In genomic region chr6:143980131-143980530, GRCm38 (mm10) we compare ENCODE assay signal across 19 mouse cellular contexts.
DNase-seq lines count a peak whose midpoint lies in the region; ATAC-seq and TF ChIP-seq lines count a peak whose summit lies in the region.
"Had no signal": no experiment of that assay in that cellular context is flagged by ENCODE, and none has a peak within 500 bp of the region (broad histone marks: within the 10 kb centered on the region; RNA-seq: fewer than 3 reads in every experiment).

No protein-coding gene starts in this region.

- no peaks in the 10 kb centered on the region for H3K36me3 ChIP-seq in forebrain, embryonic 16.5 days (ENCODE audit: control insufficient read depth, insufficient read depth)
- no peaks in the 10 kb centered on the region for H3K36me3 ChIP-seq in forebrain, embryonic 12.5 days (replicated peaks)
- H3K36me3 ChIP-seq: embryonic facial prominence, embryonic 13.5 days; heart, embryonic 12.5 days; hindbrain, embryonic 10.5 days; intestine, embryonic 15.5 days had no signal

- H3K9ac ChIP-seq in forebrain, embryonic 16.5 days (replicated peaks; ENCODE audit: low read depth, low read length) = no peak overlapping the region
- no peak overlapping the region for H3K9ac ChIP-seq in forebrain, embryonic 12.5 days
- H3K9ac ChIP-seq: embryonic facial prominence, embryonic 13.5 days; heart, embryonic 12.5 days; hindbrain, embryonic 14.5 days; intestine, embryonic 15.5 days had no signal

- H3K4me1 ChIP-seq in forebrain, embryonic 16.5 days (replicated peaks; ENCODE audit: control insufficient read depth, insufficient read depth, low read length) = peaks cover 11% of the 10 kb centered on the region; the same call in 1 of the 2 replicates
- H3K4me1 ChIP-seq in forebrain, embryonic 12.5 days = no peaks in the 10 kb centered on the region
- H3K4me1 ChIP-seq in cortical plate, adult 2 months (ENCODE audit: control insufficient read depth, insufficient read depth, low read length) = peaks cover 6% of the 10 kb centered on the region; the same call in 1 of the 2 replicates
- H3K4me1 ChIP-seq: embryonic facial prominence, embryonic 13.5 days; heart, embryonic 12.5 days; hindbrain, embryonic 10.5 days; intestine, embryonic 15.5 days had no signal

- H3K9me3 ChIP-seq in forebrain, embryonic 16.5 days (ENCODE audit: control insufficient read depth, low read length) = no peaks in the 10 kb centered on the region
- no peaks in the 10 kb centered on the region for H3K9me3 ChIP-seq in forebrain, embryonic 12.5 days
- H3K9me3 ChIP-seq: embryonic facial prominence, embryonic 13.5 days; heart, embryonic 12.5 days; hindbrain, embryonic 10.5 days; intestine, embryonic 15.5 days had no signal

- no peak for TF ChIP-seq CTCF in layer of hippocampus, adult 2 months (conservative IDR thresholded peaks at IDR 0.05)
- TF ChIP-seq CTCF in cortical plate, adult 2 months (IDR thresholded peaks at IDR 0.05; ENCODE audit: extremely low read depth, insufficient read depth, low read length) = no peak

- no peaks in the 10 kb centered on the region for H3K27me3 ChIP-seq in forebrain, embryonic 16.5 days (replicated peaks; ENCODE audit: control insufficient read depth, insufficient read depth, low read length)
- no peaks in the 10 kb centered on the region for H3K27me3 ChIP-seq in forebrain, embryonic 12.5 days
- H3K27me3 ChIP-seq: CH12.LX; embryonic facial prominence, embryonic 13.5 days; heart, embryonic 12.5 days; intestine, embryonic 15.5 days; Patski had no signal

- WGBS in forebrain, embryonic 16.5 days = 70% methylated on average over 8 of the region's 8 CpGs
- WGBS in forebrain, embryonic 12.5 days = 94% methylated on average over 8 of the region's 8 CpGs

- peak; percentile 26; the same call in 1 of the 2 replicates for ATAC-seq in forebrain, embryonic 16.5 days
- ATAC-seq in forebrain, embryonic 12.5 days (ENCODE audit: low FRiP score) = no peak
- ATAC-seq: activated CD4-positive, CD25-positive, alpha-beta regulatory T cell, adult 4 months; intestine, embryonic 15.5 days; Patski had no signal

- no peak for DNase-seq in layer of hippocampus, adult 2 months (ENCODE audit: low spot score in 2 of 2)
- DNase-seq in layer of hippocampus, adult 9-11 months = no peak
- DNase-seq in brain, adult 2 months (ENCODE audit: low read depth, low spot score) = peak; percentile 29
- DNase-seq: adrenal gland, postnatal 14 days; cerebellum, adult 8-10 months; cerebellum, postnatal 25 days; gastrocnemius, postnatal 10 days; heart, adult 2 months had no signal

- peak overlapping the region; percentile 65 for H3K27ac ChIP-seq in forebrain, embryonic 16.5 days (ENCODE audit: low read length)
- no peak overlapping the region for H3K27ac ChIP-seq in forebrain, embryonic 12.5 days
- H3K27ac ChIP-seq in layer of hippocampus, adult 2 months = no peak overlapping the region
- no peak overlapping the region for H3K27ac ChIP-seq in cortical plate, adult 2 months (ENCODE audit: insufficient read depth, low read length)
- H3K27ac ChIP-seq: embryonic facial prominence, embryonic 13.5 days; heart, adult 2 months; hindbrain, embryonic 10.5 days; hindbrain, embryonic 14.5 days; intestine, embryonic 15.5 days had no signal

- no peak overlapping the region for H3K4me2 ChIP-seq in forebrain, embryonic 16.5 days (ENCODE audit: low read length)
- H3K4me2 ChIP-seq in forebrain, embryonic 12.5 days = no peak overlapping the region
- H3K4me2 ChIP-seq: embryonic facial prominence, embryonic 13.5 days; heart, embryonic 12.5 days; hindbrain, embryonic 14.5 days; intestine, embryonic 15.5 days had no signal

- H3K4me3 ChIP-seq in forebrain, embryonic 16.5 days (replicated peaks; ENCODE audit: low read length) = no peak overlapping the region
- H3K4me3 ChIP-seq in forebrain, embryonic 12.5 days (replicated peaks) = no peak overlapping the region
- H3K4me3 ChIP-seq in layer of hippocampus, adult 2 months = peak overlapping the region; percentile 29
- 0 out of 2 replicates have a peak overlapping the region, but pooled peaks have one; percentile 16 for H3K4me3 ChIP-seq in cortical plate, adult 2 months (ENCODE audit: insufficient read depth, low read length)
- H3K4me3 ChIP-seq: embryonic facial prominence, embryonic 13.5 days; heart, adult 2 months; heart, embryonic 12.5 days; hindbrain, embryonic 10.5 days; intestine, embryonic 15.5 days had no signal

- TF ChIP-seq POLR2A in cortical plate, adult 2 months (IDR thresholded peaks at IDR 0.05; ENCODE audit: extremely low read depth, insufficient read depth, low read length) = no peak

Comparison
In these comparisons a context has a peak if more than half of its experiments do, and no peak if none do; other contexts are left out.
1. H3K4me3 ChIP-seq: peak in layer of hippocampus, adult 2 months (single experiment) and cortical plate, adult 2 months (single experiment); none in forebrain, embryonic 16.5 days (single experiment) and forebrain, embryonic 12.5 days (single experiment).